Mouse (Mus musculus) spleen, adult 18-20 months (tissue): ENCODE data around the gene 3110001I22Rik.

Experiments used
- DNase-seq, 2 experiments: peaks; one replicate each; pipeline ENCODE4 v3.0.0; 2022; ENCODE audit warnings: mixed read lengths in 2 of 2

The 3110001I22Rik gene

GRCm38 (mm10) chr16:13722937-13723336 lies 51.2 kb downstream of the 3110001I22Rik start:
- DNase-seq: no peak

GRCm38 (mm10) chr16:13727811-13728335 lies 56.1 kb downstream of the 3110001I22Rik start:
- DNase-seq: no peak
